Mouse (Mus musculus): ENCODE measurements around the gene Irgq. TPM values are rescaled to one million over a fixed set of nuclear protein-coding genes. Genes with fewer than 3 reads are reported as not detected.
A peak's percentile ranks its signal among the peaks of the same experiment; 100 is the strongest.

Gene Irgq
- polyA plus RNA-seq, 2 experiments: 1.0 to 1.7 TPM

- Histone ChIP-seq H3K27me3 (ENCODE audit: control insufficient read depth, insufficient read depth, low read length) (no peaks in the 10 kb centered on the region), H3K27ac (no peak overlapping the region), H3K4me3 (ENCODE audit: insufficient read depth in 1 of 2, low read depth in 2 of 2, low read length in 2 of 2) (no peak overlapping the region), H3K36me3 (replicated peaks; ENCODE audit: control insufficient read depth, insufficient read depth, low read depth) (no peaks in the 10 kb centered on the region), H3K9ac (replicated peaks) (no peak overlapping the region), H3K4me1 (replicated peaks; ENCODE audit: control insufficient read depth in 2 of 2, insufficient read depth in 2 of 2, low read length in 1 of 2) (no peaks in the 10 kb centered on the region; a peak in 1 of 4 replicates), H3K4me2 (ENCODE audit: low read depth) (no peak overlapping the region), H3K9me3 (ENCODE audit: control insufficient read depth, low read length) (no peaks in the 10 kb centered on the region)
- TF ChIP-seq EP300 (IDR thresholded peaks at IDR 0.05; ENCODE audit: low read depth): no peak
- no peak for TF ChIP-seq CTCF (IDR thresholded peaks at IDR 0.05; ENCODE audit: low read depth)
- ATAC-seq (ENCODE audit: insufficient read depth) (peak; percentile 59), DNase-seq (ENCODE audit: low read depth in 3 of 3, low spot score in 3 of 3) (no peak)
- WGBS (ENCODE audit: insufficient replicate concordance): 58% methylated on average over 12 of the region's 12 CpGs
Measured at GRCm38 (mm10) chr7:24574224-24574796, 43.8 kb downstream of the Irgq start.

- no peak overlapping the region for H3K9ac ChIP-seq (replicated peaks)
- ATAC-seq (ENCODE audit: insufficient read depth) (no peak), DNase-seq (ENCODE audit: low read depth in 3 of 3, low spot score in 3 of 3) (no peak)
- H3K4me3 ChIP-seq (ENCODE audit: insufficient read depth in 1 of 2, low read depth in 2 of 2, low read length in 2 of 2): no peak overlapping the region
- 84% methylated on average over 10 of the region's 10 CpGs for WGBS (ENCODE audit: insufficient replicate concordance)
- H3K27me3 ChIP-seq (ENCODE audit: control insufficient read depth, insufficient read depth, low read length): no peaks in the 10 kb centered on the region
- no peaks in the 10 kb centered on the region for H3K36me3 ChIP-seq (replicated peaks; ENCODE audit: control insufficient read depth, insufficient read depth, low read depth)
- no peak overlapping the region for H3K4me2 ChIP-seq (ENCODE audit: low read depth)
- H3K4me1 ChIP-seq (replicated peaks; ENCODE audit: control insufficient read depth in 2 of 2, insufficient read depth in 2 of 2, low read length in 1 of 2): no peaks in the 10 kb centered on the region; a peak in 1 of 4 replicates
- H3K9me3 ChIP-seq (ENCODE audit: control insufficient read depth, low read length): no peaks in the 10 kb centered on the region
- no peak overlapping the region for H3K27ac ChIP-seq
- TF ChIP-seq EP300 (IDR thresholded peaks at IDR 0.05; ENCODE audit: low read depth) (no peak), CTCF (IDR thresholded peaks at IDR 0.05; ENCODE audit: low read depth) (no peak)
Measured at GRCm38 (mm10) chr7:24577811-24578210, 47.3 kb downstream of the Irgq start.

- no peak overlapping the region for H3K4me3 ChIP-seq (ENCODE audit: insufficient read depth in 1 of 2, low read depth in 2 of 2, low read length in 2 of 2)
- DNase-seq (ENCODE audit: low read depth in 3 of 3, low spot score in 3 of 3) (no peak), ATAC-seq (ENCODE audit: insufficient read depth) (no peak)
- no peak overlapping the region for H3K4me2 ChIP-seq (ENCODE audit: low read depth)
- no peaks in the 10 kb centered on the region for H3K9me3 ChIP-seq (ENCODE audit: control insufficient read depth, low read length)
- no peaks in the 10 kb centered on the region for H3K36me3 ChIP-seq (replicated peaks; ENCODE audit: control insufficient read depth, insufficient read depth, low read depth)
- no peak overlapping the region for H3K27ac ChIP-seq
- TF ChIP-seq CTCF (IDR thresholded peaks at IDR 0.05; ENCODE audit: low read depth) (no peak), EP300 (IDR thresholded peaks at IDR 0.05; ENCODE audit: low read depth) (no peak)
- no peak overlapping the region for H3K9ac ChIP-seq (replicated peaks)
- WGBS (ENCODE audit: insufficient replicate concordance): 80% methylated on average over 6 of the region's 6 CpGs
- 0 out of 4 replicates have a peak, but pooled peaks cover 0 to 2% of the 10 kb centered on the region in 2 experiments for H3K4me1 ChIP-seq (replicated peaks; ENCODE audit: control insufficient read depth in 2 of 2, insufficient read depth in 2 of 2, low read length in 1 of 2)
- peaks cover 7% of the 10 kb centered on the region for H3K27me3 ChIP-seq (ENCODE audit: control insufficient read depth, insufficient read depth, low read length)
Measured at GRCm38 (mm10) chr7:24584876-24585275, 54.4 kb downstream of the Irgq start.

- H3K27me3 ChIP-seq (ENCODE audit: control insufficient read depth, insufficient read depth, low read length): peaks cover 7% of the 10 kb centered on the region
- TF ChIP-seq CTCF (IDR thresholded peaks at IDR 0.05; ENCODE audit: low read depth) (no peak), EP300 (IDR thresholded peaks at IDR 0.05; ENCODE audit: low read depth) (no peak)
- H3K9ac ChIP-seq (replicated peaks): no peak overlapping the region
- H3K9me3 ChIP-seq (ENCODE audit: control insufficient read depth, low read length): no peaks in the 10 kb centered on the region
- H3K27ac ChIP-seq: no peak overlapping the region
- no peak for DNase-seq (ENCODE audit: low read depth in 3 of 3, low spot score in 3 of 3)
- no peak for ATAC-seq (ENCODE audit: insufficient read depth)
- peaks cover 0 to 5% of the 10 kb centered on the region in 2 experiments; a peak in 2 of 4 replicates for H3K4me1 ChIP-seq (replicated peaks; ENCODE audit: control insufficient read depth in 2 of 2, insufficient read depth in 2 of 2, low read length in 1 of 2)
- H3K4me3 ChIP-seq (ENCODE audit: insufficient read depth in 1 of 2, low read depth in 2 of 2, low read length in 2 of 2): no peak overlapping the region
- H3K36me3 ChIP-seq (replicated peaks; ENCODE audit: control insufficient read depth, insufficient read depth, low read depth): no peaks in the 10 kb centered on the region
- WGBS (ENCODE audit: insufficient replicate concordance): 60% methylated on average over 16 of the region's 16 CpGs
- H3K4me2 ChIP-seq (ENCODE audit: low read depth): no peak overlapping the region
Measured at GRCm38 (mm10) chr7:24585995-24586394, 55.5 kb downstream of the Irgq start.

DNA sequence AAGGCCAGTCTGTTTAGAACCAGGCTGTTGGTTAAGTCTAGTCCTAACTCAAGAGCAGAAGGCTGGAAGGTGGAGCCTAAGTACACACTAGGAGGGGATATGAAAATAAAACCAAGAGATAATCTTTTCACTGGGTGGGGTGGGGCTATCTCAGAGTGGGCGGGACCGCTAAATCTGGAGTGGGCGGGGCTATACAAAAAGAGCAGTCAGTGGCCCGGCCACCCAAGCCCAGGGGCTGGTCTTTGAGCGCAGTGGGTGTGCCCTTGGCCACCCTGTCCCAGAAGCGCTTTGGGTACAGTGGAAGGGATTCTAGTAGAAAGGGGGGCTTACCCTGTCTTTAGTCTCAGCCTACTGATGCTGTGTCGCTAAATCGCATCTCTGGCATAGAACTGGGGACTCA lies 56.3 kb downstream of the Irgq start:
- no peak for TF ChIP-seq CTCF (IDR thresholded peaks at IDR 0.05; ENCODE audit: low read depth)
- no peak for TF ChIP-seq EP300 (IDR thresholded peaks at IDR 0.05; ENCODE audit: low read depth)
- no peak overlapping the region for H3K27ac ChIP-seq
- H3K9me3 ChIP-seq (ENCODE audit: control insufficient read depth, low read length): no peaks in the 10 kb centered on the region
- H3K27me3 ChIP-seq (ENCODE audit: control insufficient read depth, insufficient read depth, low read length): peaks cover 7% of the 10 kb centered on the region
- peaks cover 4 to 14% of the 10 kb centered on the region in 2 experiments for H3K4me1 ChIP-seq (replicated peaks; ENCODE audit: control insufficient read depth in 2 of 2, insufficient read depth in 2 of 2, low read length in 1 of 2)
- peak overlapping the region; percentile 48 for H3K4me2 ChIP-seq (ENCODE audit: low read depth)
- peak; percentile 72 for ATAC-seq (ENCODE audit: insufficient read depth)
- no peak for DNase-seq (ENCODE audit: low read depth in 3 of 3, low spot score in 3 of 3)
- WGBS (ENCODE audit: insufficient replicate concordance): 5% methylated on average over 8 of the region's 8 CpGs
- H3K36me3 ChIP-seq (replicated peaks; ENCODE audit: control insufficient read depth, insufficient read depth, low read depth): no peaks in the 10 kb centered on the region
- no peak overlapping the region for H3K9ac ChIP-seq (replicated peaks)
- H3K4me3 ChIP-seq (ENCODE audit: insufficient read depth in 1 of 2, low read depth in 2 of 2, low read length in 2 of 2): peak overlapping the region in 1 of 2 experiments; percentile 29; a peak in 1 of 4 replicates

Data from liver, embryonic 14.5 days (tissue).